Mouse (Mus musculus): ENCODE results near the gene Dand5.

DNA sequence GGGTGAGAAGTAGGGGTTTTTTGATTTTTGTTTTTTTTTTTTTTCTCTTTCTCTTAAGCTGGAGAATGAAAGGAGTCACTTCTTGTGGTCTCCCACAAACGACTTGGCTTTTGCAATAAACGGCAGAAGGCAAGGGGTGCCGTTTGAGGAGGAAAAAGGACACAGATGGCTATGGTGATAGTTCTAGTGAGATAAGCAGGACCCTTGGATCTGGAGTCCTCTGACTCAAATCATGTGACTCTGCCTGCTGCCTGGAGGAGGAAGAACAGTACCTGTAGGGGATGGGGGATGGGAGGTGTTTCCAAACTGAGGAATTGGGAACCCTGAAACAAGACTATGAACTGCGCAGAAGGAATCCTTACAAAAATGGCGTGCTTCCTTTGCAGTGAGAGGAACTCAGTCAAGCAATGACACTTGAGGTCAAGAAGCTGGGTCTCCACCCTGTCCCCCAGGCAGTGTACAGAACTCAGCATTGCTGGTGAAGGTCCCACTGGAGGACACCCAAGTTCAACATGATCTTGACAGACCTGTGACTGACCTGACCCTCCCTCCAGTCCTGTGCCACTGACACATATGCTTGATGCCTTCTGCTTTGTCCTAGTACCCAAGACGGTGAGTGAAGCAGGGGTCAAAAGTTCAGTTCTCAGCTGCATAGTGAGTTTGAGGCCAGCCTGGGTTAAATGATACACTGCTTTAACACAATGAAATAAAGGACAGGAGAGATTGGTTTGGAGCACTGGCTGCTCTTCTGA lies 25.2 kb upstream of the Dand5 start:
- TF ChIP-seq POLR2A (IDR thresholded peaks at IDR 0.05; ENCODE audit: low read depth, low read length): no peak
- TF ChIP-seq CTCF (IDR thresholded peaks at IDR 0.05; ENCODE audit: borderline replicate concordance, insufficient read depth, low read length): no peak
